Mouse (Mus musculus): ENCODE data around the gene Riox2.

- TF ChIP-seq CTCF (IDR thresholded peaks at IDR 0.05; ENCODE audit: low read depth) = no peak
- no peak for TF ChIP-seq EP300 (IDR thresholded peaks at IDR 0.05; ENCODE audit: low read depth)
These were observed 61.0 kb downstream of the Riox2 start for GRCm38 (mm10) chr16:59532561-59532960.
